Mouse (Mus musculus) kidney, postnatal 36 days (tissue): Measurements from ENCODE around the gene 9230112D13Rik.

Experiments used
- DNase-seq, 2 experiments: peaks; one replicate each; pipeline ENCODE4 v3.0.0; 2021 to 2022; ENCODE audit warnings: mixed read lengths in 2 of 2

Gene 9230112D13Rik

GRCm38 (mm10) chr14:34540685-34541162 is 18.1 kb upstream of the 9230112D13Rik start:
- DNase-seq, result peak; percentile 49 to 71

GRCm38 (mm10) chr14:34535883-34536282 is 13.3 kb upstream of the 9230112D13Rik start:
- DNase-seq, result no peak

- DNase-seq, result no peak
These were observed 10.9 kb upstream of the 9230112D13Rik start for GRCm38 (mm10) chr14:34533537-34533936.

- no peak for DNase-seq
These were observed 9.9 kb upstream of the 9230112D13Rik start for GRCm38 (mm10) chr14:34532536-34532935.

GRCm38 (mm10) chr14:34528804-34529203 is 6.2 kb upstream of the 9230112D13Rik start:
- no peak for DNase-seq

GRCm38 (mm10) chr14:34517959-34518544 is 4.5 kb downstream of the 9230112D13Rik start:
- no peak for DNase-seq

GRCm38 (mm10) chr14:34516960-34517577 is 5.5 kb downstream of the 9230112D13Rik start:
- no peak for DNase-seq

- DNase-seq, result no peak
These were observed 6.7 kb downstream of the 9230112D13Rik start for GRCm38 (mm10) chr14:34515860-34516259.

GRCm38 (mm10) chr14:34514120-34514519 is 8.5 kb downstream of the 9230112D13Rik start:
- DNase-seq, result peak; percentile 37 to 46

- peak in 1 of 2 experiments; percentile 27 for DNase-seq
These were observed 10.0 kb downstream of the 9230112D13Rik start for GRCm38 (mm10) chr14:34512602-34513001.

GRCm38 (mm10) chr14:34511901-34512300 is 10.7 kb downstream of the 9230112D13Rik start:
- no peak for DNase-seq

GRCm38 (mm10) chr14:34508842-34509439 is 13.7 kb downstream of the 9230112D13Rik start:
- DNase-seq, result no peak

- no peak for DNase-seq
These were observed 14.3 kb downstream of the 9230112D13Rik start for GRCm38 (mm10) chr14:34508187-34508840.

GRCm38 (mm10) chr14:34505309-34505708 is 17.3 kb downstream of the 9230112D13Rik start:
- DNase-seq, result no peak

GRCm38 (mm10) chr14:34504377-34504776 is 18.2 kb downstream of the 9230112D13Rik start:
- DNase-seq, result no peak

GRCm38 (mm10) chr14:34503759-34504158 is 18.8 kb downstream of the 9230112D13Rik start:
- no peak for DNase-seq

- DNase-seq, result no peak
These were observed 19.3 kb downstream of the 9230112D13Rik start, which contains the start of gene Bmpr1a for GRCm38 (mm10) chr14:34503325-34503647. TSS of gene Bmpr1a (minus strand) at chr14:34503341.

GRCm38 (mm10) chr14:34502475-34503324 is 19.9 kb downstream of the 9230112D13Rik start:
- peak; percentile 80 to 92 for DNase-seq

GRCm38 (mm10) chr14:34501804-34502474 is 20.7 kb downstream of the 9230112D13Rik start:
- peak; percentile 39 to 67 for DNase-seq

- no peak for DNase-seq
These were observed 21.2 kb downstream of the 9230112D13Rik start for GRCm38 (mm10) chr14:34501447-34501803.

GRCm38 (mm10) chr14:34500309-34500708 is 22.3 kb downstream of the 9230112D13Rik start:
- no peak for DNase-seq

GRCm38 (mm10) chr14:34499664-34500063 is 22.9 kb downstream of the 9230112D13Rik start:
- no peak for DNase-seq
